Mouse (Mus musculus) left cerebral cortex, postnatal 10 days (tissue): ENCODE measurements around the gene Fdxr. TPM values are rescaled to one million over a fixed set of nuclear protein-coding genes. Genes with fewer than 3 reads are reported as not detected.

Source experiments
- DNase-seq, 2 experiments: peaks; one replicate each; pipeline ENCODE4 v3.0.0; 2021 to 2022; ENCODE audit warnings: low spot score in 2 of 2, mixed read lengths in 1 of 2; ENCODE audit errors: extremely low spot score in 1 of 2
- intact Hi-C: fragments of 180-260 bp; cut with DNase I; formaldehyde crosslinking; loops from one replicate; pipeline ENCODE4 v1.15.1; 2025
- microRNA-seq: library from miRNA; unstranded; fragments of <30 nt; microRNA quantifications from one replicate; pipeline ENCODE4 v1.2.0, GENCODE M21; 2022
- total RNA-seq, 2 experiments: library from RNA; stranded (reverse); gene quantifications; 2 replicates each; pipeline ENCODE4 v1.2.3; 2021

Gene Fdxr
- total RNA-seq, 2 experiments from 2014 or later, result 18.2 to 18.7 TPM

GRCm38 (mm10) chr11:115225301-115225700 is 51.5 kb downstream of the Fdxr start:
- DNase-seq, result no peak
- intact Hi-C loops, result no loop called here

GRCm38 (mm10) chr11:115224889-115225288 is 52.0 kb downstream of the Fdxr start:
- DNase-seq, result peak; percentile 42 to 72
- intact Hi-C loops, result no loop called here

GRCm38 (mm10) chr11:115223877-115224276 is 53.0 kb downstream of the Fdxr start:
- intact Hi-C loops, result no loop called here
- DNase-seq, result no peak

GRCm38 (mm10) chr11:115223451-115223850 is 53.4 kb downstream of the Fdxr start:
- intact Hi-C loops, result no loop called here
- no peak for DNase-seq

GRCm38 (mm10) chr11:115222570-115222969 is 54.3 kb downstream of the Fdxr start:
- intact Hi-C loops, result no loop called here
- DNase-seq, result no peak

- intact Hi-C loops, result no loop called here
- DNase-seq, result no peak
These were observed 54.8 kb downstream of the Fdxr start for GRCm38 (mm10) chr11:115222077-115222476.

GRCm38 (mm10) chr11:115219685-115220084 is 57.2 kb downstream of the Fdxr start:
- intact Hi-C loops, result no loop called here
- DNase-seq, result no peak

GRCm38 (mm10) chr11:115219263-115219662 is 57.6 kb downstream of the Fdxr start:
- DNase-seq, result no peak
- intact Hi-C loops, result no loop called here

Small RNA genes lying within 50 kb of the gene (microRNA-seq; reads per million reads assigned to microRNA genes)
- not detected for gene Gm25837

Other genes starting within 250 kb of the Fdxr start
- gene Cd300ld5, start 239.3 kb downstream of the Fdxr start, total RNA-seq, result not detected
- not detected for gene Cd300ld3, start 228.6 kb downstream of the Fdxr start, total RNA-seq
- not detected for gene Cd300e, start 214.9 kb downstream of the Fdxr start, total RNA-seq
- under 1 TPM; 0.39 to 0.51 TPM for gene Rab37, start 185.6 kb downstream of the Fdxr start, total RNA-seq
- gene Cd300lf, start 143.1 kb downstream of the Fdxr start, total RNA-seq, result under 1 TPM; 0.28 to 0.90 TPM
- 10 to 100 TPM; 53.7 to 56.0 TPM for gene Slc9a3r1, start 113.7 kb downstream of the Fdxr start, total RNA-seq
- 10 to 100 TPM; 19.9 to 20.3 TPM for gene Tmem104, start 89.6 kb downstream of the Fdxr start, total RNA-seq
- gene Nat9, start 89.2 kb downstream of the Fdxr start, total RNA-seq, result 10 to 100 TPM; 14.5 to 16.6 TPM
- gene Grin2c, start 9.8 kb downstream of the Fdxr start, total RNA-seq, result 10 to 100 TPM; 14.7 to 21.6 TPM
- 1 to 10 TPM; 6.5 to 6.8 TPM for gene Fads6, start 20.6 kb upstream of the Fdxr start, total RNA-seq
- under 1 TPM in 1 of 2 experiments, not detected in 1; 0.14 TPM for gene Otop2, start 30.1 kb upstream of the Fdxr start, total RNA-seq
- under 1 TPM; 0.24 to 0.26 TPM for gene Ush1g, start 45.0 kb upstream of the Fdxr start, total RNA-seq
- gene Otop3, start 57.7 kb upstream of the Fdxr start, total RNA-seq, result under 1 TPM; 0.24 to 0.28 TPM
- 10 to 100 TPM; 77.5 to 81.7 TPM for gene Hid1, start 90.7 kb upstream of the Fdxr start, total RNA-seq
- 10 to 100 TPM; 15.2 to 17.2 TPM for gene Cdr2l, start 104.9 kb upstream of the Fdxr start, total RNA-seq
- gene Mrpl58, start 126.7 kb upstream of the Fdxr start, total RNA-seq, result 10 to 100 TPM; 96.2 to 98.8 TPM
- 100 to 1,000 TPM; 399 to 414 TPM for gene Atp5h, start 142.9 kb upstream of the Fdxr start, total RNA-seq
- gene Kctd2, start 143.1 kb upstream of the Fdxr start, total RNA-seq, result 10 to 100 TPM; 54.3 to 55.7 TPM
- gene Trim80, start 163.5 kb upstream of the Fdxr start, total RNA-seq, result under 1 TPM in 1 of 2 experiments, not detected in 1; 0.24 TPM
- not detected for gene Slc16a5, start 185.4 kb upstream of the Fdxr start, total RNA-seq
- 1 to 10 TPM; 9.0 to 9.2 TPM for gene Armc7, start 198.6 kb upstream of the Fdxr start, total RNA-seq
- gene Nt5c, start 214.8 kb upstream of the Fdxr start, total RNA-seq, result 10 to 100 TPM; 78.6 to 80.8 TPM
- 100 to 1,000 TPM; 312 to 341 TPM for gene Jpt1, start 237.3 kb upstream of the Fdxr start, total RNA-seq